Comparison of ENCODE assay signal across 18 mouse cellular contexts in genomic region chr2:172889756-172890443, GRCm38 (mm10). TPM values are rescaled to one million over a fixed set of nuclear protein-coding genes. Genes with fewer than 3 reads are reported as not detected.
DNase-seq lines count a peak whose midpoint lies in the region; ATAC-seq lines count a peak whose summit lies in the region.
"Had no signal": no experiment of that assay in that cellular context is flagged by ENCODE, and none has a peak within 500 bp of the region (broad histone marks: within the 10 kb centered on the region; RNA-seq: fewer than 3 reads in every experiment).

No protein-coding gene starts in this region.

- no peaks in the 10 kb centered on the region for H3K36me3 ChIP-seq in hindbrain, embryonic 15.5 days
- no peaks in the 10 kb centered on the region for H3K36me3 ChIP-seq in hindbrain, embryonic 14.5 days (replicated peaks; ENCODE audit: control insufficient read depth, insufficient read depth)
- peaks cover 25% of the 10 kb centered on the region for H3K36me3 ChIP-seq in kidney, embryonic 16.5 days (ENCODE audit: insufficient read depth, low read length)

- no peak overlapping the region for H3K9ac ChIP-seq in hindbrain, embryonic 15.5 days
- no peak overlapping the region for H3K9ac ChIP-seq in hindbrain, embryonic 14.5 days
- peak overlapping the region; percentile 33; the same call in 1 of the 2 replicates for H3K9ac ChIP-seq in kidney, embryonic 16.5 days (replicated peaks; ENCODE audit: low read length)
- H3K9ac ChIP-seq: embryonic facial prominence, embryonic 15.5 days; limb, embryonic 15.5 days had no signal

- no peaks in the 10 kb centered on the region for H3K27me3 ChIP-seq in hindbrain, embryonic 15.5 days
- H3K27me3 ChIP-seq in hindbrain, embryonic 14.5 days (ENCODE audit: control insufficient read depth, insufficient read depth, low read length) = no peaks in the 10 kb centered on the region
- H3K27me3 ChIP-seq in kidney, embryonic 16.5 days (ENCODE audit: insufficient read depth, low read length) = no peaks in the 10 kb centered on the region
- H3K27me3 ChIP-seq: embryonic facial prominence, embryonic 15.5 days; limb, embryonic 15.5 days had no signal

- 0 out of 2 replicates have a peak, but pooled peaks have one; percentile 8 for ATAC-seq in hindbrain, embryonic 15.5 days (ENCODE audit: low FRiP score, low read depth)
- no peak for ATAC-seq in hindbrain, embryonic 14.5 days (ENCODE audit: low FRiP score)
- ATAC-seq in kidney, embryonic 16.5 days (ENCODE audit: low FRiP score, low TSS enrichment) = peak; percentile 76
- ATAC-seq: activated CD4-positive, CD25-positive, alpha-beta regulatory T cell, adult 4 months; forebrain, embryonic 14.5 days had no signal

- WGBS in hindbrain, embryonic 15.5 days = 80% methylated on average over 15 of the region's 15 CpGs
- WGBS in hindbrain, embryonic 14.5 days = 76% methylated on average over 15 of the region's 15 CpGs
- WGBS in kidney, embryonic 16.5 days = 41% methylated on average over 15 of the region's 15 CpGs

- H3K4me3 ChIP-seq in hindbrain, embryonic 15.5 days = no peak overlapping the region
- no peak overlapping the region for H3K4me3 ChIP-seq in hindbrain, embryonic 14.5 days (replicated peaks; ENCODE audit: low read length)
- no peak overlapping the region for H3K4me3 ChIP-seq in kidney, embryonic 16.5 days (ENCODE audit: low read length)
- H3K4me3 ChIP-seq: embryonic facial prominence, embryonic 15.5 days; left cerebral cortex, adult 2 months; limb, embryonic 15.5 days had no signal

- no peaks in the 10 kb centered on the region for H3K4me1 ChIP-seq in hindbrain, embryonic 15.5 days (replicated peaks)
- H3K4me1 ChIP-seq in hindbrain, embryonic 14.5 days (replicated peaks; ENCODE audit: control insufficient read depth, insufficient read depth, low read length) = no peaks in the 10 kb centered on the region
- H3K4me1 ChIP-seq in kidney, embryonic 16.5 days (ENCODE audit: insufficient read depth, low read length) = peaks cover 31% of the 10 kb centered on the region

- H3K4me2 ChIP-seq in hindbrain, embryonic 15.5 days = no peak overlapping the region
- H3K4me2 ChIP-seq in hindbrain, embryonic 14.5 days (replicated peaks) = no peak overlapping the region
- peak overlapping the region; percentile 39 for H3K4me2 ChIP-seq in kidney, embryonic 16.5 days (replicated peaks; ENCODE audit: low read depth, low read length)
- H3K4me2 ChIP-seq: embryonic facial prominence, embryonic 15.5 days; limb, embryonic 15.5 days had no signal

- DNase-seq in adrenal gland, postnatal 10 days = peak; percentile 32
- DNase-seq in adrenal gland, postnatal 25 days = no peak
- DNase-seq in hindbrain, embryonic 14.5 days (ENCODE audit: low spot score) = no peak
- peak; percentile 95 for DNase-seq in R1 (ENCODE audit: low read depth, low spot score)
- DNase-seq in layer of hippocampus, postnatal 10 days (ENCODE audit: low spot score in 2 of 2) = no peak
- DNase-seq in right cerebral cortex, adult 2 months (ENCODE audit: low spot score in 2 of 2) = no peak
- DNase-seq: cerebellum, postnatal 25 days; heart, postnatal 14 days; thymus, adult 18-20 months had no signal

- no peaks in the 10 kb centered on the region for H3K9me3 ChIP-seq in hindbrain, embryonic 15.5 days
- no peaks in the 10 kb centered on the region for H3K9me3 ChIP-seq in hindbrain, embryonic 14.5 days (ENCODE audit: control insufficient read depth, low read length)
- H3K9me3 ChIP-seq in kidney, embryonic 16.5 days (ENCODE audit: low read length) = no peaks in the 10 kb centered on the region
- H3K9me3 ChIP-seq: embryonic facial prominence, embryonic 15.5 days; limb, embryonic 15.5 days had no signal

- H3K27ac ChIP-seq in hindbrain, embryonic 15.5 days (replicated peaks) = no peak overlapping the region
- no peak overlapping the region for H3K27ac ChIP-seq in hindbrain, embryonic 14.5 days
- peak overlapping the region; percentile 80 for H3K27ac ChIP-seq in kidney, embryonic 16.5 days (ENCODE audit: low read length)
- H3K27ac ChIP-seq: embryonic facial prominence, embryonic 15.5 days; left cerebral cortex, adult 2 months; limb, embryonic 15.5 days had no signal

RNA-seq across cellular contexts. Expression of gene Bmp7, which starts 50.2 kb away (rescaled TPM):
- 10 to 100 TPM in 1 of 2 experiments, 1 to 10 TPM in 1; 7.9 to 10.1 TPM for total RNA-seq in adrenal gland, postnatal 10 days (2021)
- 23.6 and 27.4 TPM in 2 replicates for total RNA-seq in adrenal gland, postnatal 25 days (2021)
- 16.6 and 17.7 TPM in 2 replicates for polyA plus RNA-seq in hindbrain, embryonic 15.5 days (2015; fragmentation: Nextera tagmentation; extraction: Ambion mirVana)
- polyA plus RNA-seq in hindbrain, embryonic 14.5 days (2014; fragmentation: Nextera tagmentation; extraction: Ambion mirVana) = 16.7 and 18.4 TPM in 2 replicates
- polyA plus RNA-seq in kidney, embryonic 16.5 days (2015; fragmentation: Nextera tagmentation; extraction: Ambion mirVana) = 39.8 and 49.7 TPM in 2 replicates
- 10 to 100 TPM in 1 of 2 experiments, 1 to 10 TPM in 1; 8.1 to 11.5 TPM for total RNA-seq in layer of hippocampus, postnatal 10 days (2021)
- total RNA-seq: megakaryocyte progenitor cell, adult 5-6 weeks; MEL had no signal

Comparison
In these comparisons a context has a peak if more than half of its experiments do, and no peak if none do; other contexts are left out.
1. DNase-seq: peak in adrenal gland, postnatal 10 days (single experiment) and R1 (single experiment); none in adrenal gland, postnatal 25 days (single experiment), hindbrain, embryonic 14.5 days (single experiment), layer of hippocampus, postnatal 10 days (0 of 2) and right cerebral cortex, adult 2 months (0 of 2).